Mouse (Mus musculus): ENCODE results near the gene Tmtc2.

The Tmtc2 gene

GRCm38 (mm10) chr10:105417845-105418383 is 156.3 kb downstream of the Tmtc2 start:
- DNase-seq (ENCODE audit: low spot score in 2 of 2): no peak

GRCm38 (mm10) chr10:105416601-105417000 is 157.7 kb downstream of the Tmtc2 start:
- DNase-seq (ENCODE audit: low spot score in 2 of 2): no peak

GRCm38 (mm10) chr10:105405856-105406527 is 168.3 kb downstream of the Tmtc2 start:
- no peak for DNase-seq (ENCODE audit: low spot score in 2 of 2)

GRCm38 (mm10) chr10:105403931-105404330 is 170.3 kb downstream of the Tmtc2 start:
- no peak for DNase-seq (ENCODE audit: low spot score in 2 of 2)

GRCm38 (mm10) chr10:105402481-105402779 is 171.8 kb downstream of the Tmtc2 start:
- no peak for DNase-seq (ENCODE audit: low spot score in 2 of 2)

GRCm38 (mm10) chr10:105401754-105402480 is 172.3 kb downstream of the Tmtc2 start:
- DNase-seq (ENCODE audit: low spot score in 2 of 2): no peak

- no peak for DNase-seq (ENCODE audit: low spot score in 2 of 2)
These were observed 174.9 kb downstream of the Tmtc2 start for GRCm38 (mm10) chr10:105399316-105399715.

GRCm38 (mm10) chr10:105384065-105384464 is 190.2 kb downstream of the Tmtc2 start:
- no peak for DNase-seq (ENCODE audit: low spot score in 2 of 2)

- no peak for DNase-seq (ENCODE audit: low spot score in 2 of 2)
These were observed 192.5 kb downstream of the Tmtc2 start for GRCm38 (mm10) chr10:105381705-105382104.

- DNase-seq (ENCODE audit: low spot score in 2 of 2): no peak
These were observed 193.0 kb downstream of the Tmtc2 start for GRCm38 (mm10) chr10:105381202-105381601.

- no peak for DNase-seq (ENCODE audit: low spot score in 2 of 2)
These were observed 193.7 kb downstream of the Tmtc2 start for GRCm38 (mm10) chr10:105380584-105380983.

- DNase-seq (ENCODE audit: low spot score in 2 of 2): no peak
These were observed 196.5 kb downstream of the Tmtc2 start for GRCm38 (mm10) chr10:105377711-105378110.

GRCm38 (mm10) chr10:105373265-105373664 is 201.0 kb downstream of the Tmtc2 start:
- DNase-seq (ENCODE audit: low spot score in 2 of 2): no peak

- DNase-seq (ENCODE audit: low spot score in 2 of 2): no peak
These were observed 206.0 kb downstream of the Tmtc2 start for GRCm38 (mm10) chr10:105368242-105368641.

- no peak for DNase-seq (ENCODE audit: low spot score in 2 of 2)
These were observed 209.8 kb downstream of the Tmtc2 start for GRCm38 (mm10) chr10:105364480-105364879.

- no peak for DNase-seq (ENCODE audit: low spot score in 2 of 2)
These were observed 223.9 kb downstream of the Tmtc2 start for GRCm38 (mm10) chr10:105350301-105350700.

- no peak for DNase-seq (ENCODE audit: low spot score in 2 of 2)
These were observed 228.3 kb downstream of the Tmtc2 start for GRCm38 (mm10) chr10:105345920-105346319.

- no peak for DNase-seq (ENCODE audit: low spot score in 2 of 2)
These were observed 241.4 kb downstream of the Tmtc2 start for GRCm38 (mm10) chr10:105332856-105333255.

- DNase-seq (ENCODE audit: low spot score in 2 of 2): no peak
These were observed 243.9 kb downstream of the Tmtc2 start for GRCm38 (mm10) chr10:105330327-105330726.

GRCm38 (mm10) chr10:105323646-105324192 is 250.5 kb downstream of the Tmtc2 start:
- no peak for DNase-seq (ENCODE audit: low spot score in 2 of 2)

- DNase-seq (ENCODE audit: low spot score in 2 of 2): no peak
These were observed 254.8 kb downstream of the Tmtc2 start for GRCm38 (mm10) chr10:105319299-105320057.

GRCm38 (mm10) chr10:105318869-105319268 is 255.4 kb downstream of the Tmtc2 start:
- no peak for DNase-seq (ENCODE audit: low spot score in 2 of 2)

All from spleen, postnatal 36 days (tissue).